Mouse (Mus musculus): Measurements from ENCODE around the gene Epb41l2.

DNA sequence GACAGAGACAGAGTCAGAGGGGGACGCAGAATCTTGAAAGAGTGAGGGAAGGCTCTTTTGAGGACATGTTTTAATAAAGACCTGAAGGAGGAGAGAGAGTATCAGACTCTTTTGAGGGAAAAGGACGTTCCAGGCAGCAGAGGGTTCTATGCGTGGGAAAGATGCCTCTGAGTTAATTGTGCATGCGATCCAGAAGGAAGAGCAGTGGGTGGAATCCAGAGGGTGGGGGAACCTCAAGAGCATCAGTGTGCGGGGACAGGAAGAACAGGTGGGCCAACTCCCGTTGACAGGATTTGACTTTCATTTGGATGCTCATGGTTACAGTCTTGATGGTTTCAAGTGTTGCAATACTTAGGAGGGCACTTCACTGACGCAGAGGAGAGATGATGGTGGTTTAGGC, 29.5 kb upstream of the Epb41l2 start:
- TF ChIP-seq CTCF (IDR thresholded peaks at IDR 0.05; ENCODE audit: insufficient read depth, low read length) (no peak), POLR2A (IDR thresholded peaks at IDR 0.05; ENCODE audit: borderline replicate concordance, extremely low read depth, low read depth, low read length) (no peak)
